Mouse (Mus musculus): Measurements from ENCODE around the gene Abca16.

Abca16 gene

GRCm38 (mm10) chr7:120409447-120409846 lies at the start of gene Abca16:
Gene Abca16 (plus strand): TSS chr7:120409647.
- no peak for DNase-seq (ENCODE audit: low spot score)

GRCm38 (mm10) chr7:120361159-120361558 lies 48.3 kb upstream of the Abca16 start:
- DNase-seq (ENCODE audit: low spot score): no peak

GRCm38 (mm10) chr7:120412391-120412790 lies 2.9 kb downstream of the Abca16 start:
- DNase-seq (ENCODE audit: low spot score): no peak

GRCm38 (mm10) chr7:120426625-120427024 lies 17.2 kb downstream of the Abca16 start:
- DNase-seq (ENCODE audit: low spot score): no peak

GRCm38 (mm10) chr7:120431464-120431863 lies 22.0 kb downstream of the Abca16 start:
- no peak for DNase-seq (ENCODE audit: low spot score)

GRCm38 (mm10) chr7:120503891-120504662 lies 94.6 kb downstream of the Abca16 start:
- DNase-seq (ENCODE audit: low spot score): no peak

GRCm38 (mm10) chr7:120504663-120504979 lies 95.2 kb downstream of the Abca16 start:
- no peak for DNase-seq (ENCODE audit: low spot score)

- no peak for DNase-seq (ENCODE audit: low spot score)
Measured at GRCm38 (mm10) chr7:120534805-120535204, 125.4 kb downstream of the Abca16 start.

- DNase-seq (ENCODE audit: low spot score): no peak
Measured at GRCm38 (mm10) chr7:120552479-120553180, 143.2 kb downstream of the Abca16 start.

GRCm38 (mm10) chr7:120553181-120553551 lies 143.7 kb downstream of the Abca16 start:
- no peak for DNase-seq (ENCODE audit: low spot score)

- no peak for DNase-seq (ENCODE audit: low spot score)
Measured at GRCm38 (mm10) chr7:120567366-120567765, 157.9 kb downstream of the Abca16 start.

GRCm38 (mm10) chr7:120576520-120576919 lies 167.1 kb downstream of the Abca16 start:
- no peak for DNase-seq (ENCODE audit: low spot score)

Data from yolk sac, embryonic 10.5 days (tissue).